Comparison of ENCODE assay signal across 23 mouse cellular contexts in the genomic region with DNA sequence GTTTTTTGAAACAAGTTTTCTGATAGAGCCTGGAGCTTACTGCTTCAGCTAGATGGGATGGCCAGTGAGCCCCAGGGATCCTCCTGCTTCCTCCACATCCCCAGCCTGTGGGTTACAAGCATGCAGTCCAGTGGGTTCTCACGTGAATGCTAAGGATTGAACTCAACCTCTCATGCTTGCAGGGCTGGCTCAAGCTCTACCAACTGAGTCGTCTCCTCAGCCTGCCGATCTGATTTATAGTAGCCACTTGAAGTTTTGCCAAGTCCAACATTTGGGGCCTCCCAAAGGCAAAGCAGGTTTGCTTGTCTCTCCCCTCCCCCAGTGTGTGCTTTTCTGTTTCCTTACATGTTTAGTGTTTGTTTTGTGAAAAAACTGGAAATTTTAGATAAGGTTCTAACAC. TPM values are rescaled to one million over a fixed set of nuclear protein-coding genes. Genes with fewer than 3 reads are reported as not detected.
"Had no signal": no experiment of that assay in that cellular context is flagged by ENCODE, and none has a peak within 500 bp of the region (broad histone marks: within the 10 kb centered on the region; RNA-seq: fewer than 3 reads in every experiment).

No protein-coding gene starts in this region.

- H3K4me1 ChIP-seq: liver, embryonic 13.5 days; lung, embryonic 15.5 days; megakaryocyte, embryonic 14.5 days; midbrain, embryonic 13.5 days; neural tube, embryonic 13.5 days; stomach, embryonic 15.5 days had no signal

- H3K4me3 ChIP-seq: left cerebral cortex, adult 2 months; liver, embryonic 13.5 days; lung, embryonic 15.5 days; midbrain, embryonic 10.5 days; midbrain, embryonic 13.5 days; myocyte; neural tube, embryonic 13.5 days; stomach, embryonic 15.5 days had no signal

- DNase-seq: kidney, adult 18-20 months; kidney, postnatal 25 days; layer of hippocampus, postnatal 36 days; liver, embryonic 13.5 days; lung, postnatal 10 days; lung, postnatal 36 days; retina, postnatal 1 day; right cerebral cortex, postnatal 25 days; spleen, adult 18-20 months; thymus, adult 18-20 months; thymus, postnatal 4 days had no signal

- H3K27me3 ChIP-seq: liver, embryonic 13.5 days; lung, embryonic 15.5 days; megakaryocyte, embryonic 14.5 days; midbrain, embryonic 13.5 days; neural tube, embryonic 13.5 days; stomach, embryonic 15.5 days had no signal

- H3K4me2 ChIP-seq: liver, embryonic 13.5 days; lung, embryonic 15.5 days; midbrain, embryonic 13.5 days; neural tube, embryonic 13.5 days; stomach, embryonic 15.5 days had no signal

- H3K9ac ChIP-seq: liver, embryonic 13.5 days; lung, embryonic 15.5 days; midbrain, embryonic 13.5 days; neural tube, embryonic 13.5 days; stomach, embryonic 15.5 days had no signal

- H3K9me3 ChIP-seq: liver, embryonic 13.5 days; lung, embryonic 15.5 days; midbrain, embryonic 13.5 days; neural tube, embryonic 13.5 days; stomach, embryonic 15.5 days had no signal

- H3K36me3 ChIP-seq: liver, embryonic 13.5 days; lung, embryonic 15.5 days; midbrain, embryonic 10.5 days; midbrain, embryonic 13.5 days; neural tube, embryonic 13.5 days; stomach, embryonic 15.5 days had no signal

- H3K27ac ChIP-seq: hindbrain, postnatal 0 days; left cerebral cortex, adult 2 months; liver, embryonic 13.5 days; lung, embryonic 15.5 days; midbrain, embryonic 10.5 days; midbrain, embryonic 13.5 days; neural tube, embryonic 13.5 days; stomach, embryonic 15.5 days had no signal

- ATAC-seq: hindbrain, postnatal 0 days; inflammation-experienced regulatory T-cells, adult 6 months; intestine, embryonic 16.5 days; midbrain, embryonic 13.5 days; midbrain, embryonic 16.5 days had no signal

RNA-seq across cellular contexts. Expression of a gene that starts 43.9 kb away (rescaled TPM):
- polyA plus RNA-seq: liver, embryonic 13.5 days had no signal
